Mouse (Mus musculus): ENCODE measurements around the gene Ccl26.
"Not testable (repeated sequence)": the region's sequence is repeated elsewhere in the genome, so short reads cannot be mapped to it uniquely, and the experiment has no call there.

Gene Ccl26

GRCm38 (mm10) chr5:135563469-135563868 is at the start of gene Ccl26:
Ccl26 (minus strand) TSS chr5:135563569.
- DNase-seq (ENCODE audit: extremely low spot score) = no peak

- no peak for DNase-seq (ENCODE audit: extremely low spot score)
Measured at GRCm38 (mm10) chr5:135609794-135610193, 46.4 kb upstream of the Ccl26 start.

- no peak for DNase-seq (ENCODE audit: extremely low spot score)
Measured at GRCm38 (mm10) chr5:135607581-135607980, 44.2 kb upstream of the Ccl26 start.

- DNase-seq (ENCODE audit: extremely low spot score) = not testable (repeated sequence)
Measured at GRCm38 (mm10) chr5:135606717-135607116, 43.3 kb upstream of the Ccl26 start.

DNA sequence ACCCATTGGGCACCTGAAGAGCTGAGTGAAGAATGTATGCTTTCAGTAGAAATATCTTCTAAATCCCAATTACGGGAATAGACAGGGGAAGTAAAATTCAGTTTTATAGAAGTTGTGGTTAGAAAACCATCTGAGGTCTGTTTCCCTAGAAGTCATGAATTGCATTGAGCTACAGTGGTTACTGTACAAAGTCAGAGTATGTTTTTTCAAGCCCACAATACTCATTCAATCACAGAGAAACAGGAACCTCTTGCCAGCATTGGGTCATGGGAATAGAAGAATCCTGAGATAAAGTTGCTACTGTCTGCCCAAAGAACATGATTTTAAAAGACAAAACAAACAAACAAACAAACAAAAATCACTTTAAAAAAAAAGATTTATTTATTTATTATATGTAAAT is 41.3 kb upstream of the Ccl26 start:
- DNase-seq (ENCODE audit: extremely low spot score) = not testable (repeated sequence)

- DNase-seq (ENCODE audit: extremely low spot score) = no peak
Measured at GRCm38 (mm10) chr5:135589996-135590784, 26.8 kb upstream of the Ccl26 start.

DNA sequence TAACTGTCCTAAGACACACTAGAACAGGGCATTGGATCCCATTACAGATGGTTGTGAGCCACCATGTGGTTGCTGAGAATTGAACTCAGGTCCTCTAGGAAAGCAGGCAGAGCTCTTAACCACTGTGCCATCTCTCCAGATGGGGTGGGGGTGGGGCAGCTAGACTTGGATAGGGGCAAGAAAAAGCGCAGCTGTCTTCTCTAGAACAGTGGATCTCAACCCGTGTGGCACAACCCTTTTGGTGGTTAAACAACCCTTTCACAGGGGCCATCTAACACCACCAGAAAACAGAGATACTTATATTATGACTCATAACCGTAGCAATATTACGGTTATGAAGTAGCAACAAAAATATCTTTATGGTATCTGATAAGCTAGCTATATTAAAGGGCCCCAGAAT is 24.4 kb upstream of the Ccl26 start:
- no peak for DNase-seq (ENCODE audit: extremely low spot score)

GRCm38 (mm10) chr5:135585691-135586090 is 22.3 kb upstream of the Ccl26 start:
- no peak for DNase-seq (ENCODE audit: extremely low spot score)

- DNase-seq (ENCODE audit: extremely low spot score) = no peak
Measured at GRCm38 (mm10) chr5:135582330-135582729, 19.0 kb upstream of the Ccl26 start.

DNA sequence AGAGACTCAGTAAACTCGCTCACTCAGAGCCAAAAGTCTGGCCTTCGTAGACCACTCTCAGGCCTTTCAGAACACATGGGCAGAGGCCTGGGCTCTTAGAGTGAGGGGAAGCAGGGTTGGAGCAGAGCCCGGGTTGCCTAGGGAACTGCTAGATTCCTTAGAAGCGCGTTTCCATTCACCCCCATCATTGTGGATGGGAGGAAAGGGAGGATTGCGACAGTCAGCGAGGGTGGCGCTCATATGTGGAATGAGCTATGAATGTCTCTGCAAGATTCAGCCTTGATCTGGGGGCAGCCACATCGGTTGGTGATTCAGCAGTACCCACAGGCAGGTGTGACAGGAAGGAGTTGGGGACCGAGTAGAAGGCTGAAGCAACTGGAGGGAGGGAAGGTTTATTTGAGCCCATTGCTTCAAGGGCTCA is 16.0 kb upstream of the Ccl26 start:
- no peak for DNase-seq (ENCODE audit: extremely low spot score)

DNA sequence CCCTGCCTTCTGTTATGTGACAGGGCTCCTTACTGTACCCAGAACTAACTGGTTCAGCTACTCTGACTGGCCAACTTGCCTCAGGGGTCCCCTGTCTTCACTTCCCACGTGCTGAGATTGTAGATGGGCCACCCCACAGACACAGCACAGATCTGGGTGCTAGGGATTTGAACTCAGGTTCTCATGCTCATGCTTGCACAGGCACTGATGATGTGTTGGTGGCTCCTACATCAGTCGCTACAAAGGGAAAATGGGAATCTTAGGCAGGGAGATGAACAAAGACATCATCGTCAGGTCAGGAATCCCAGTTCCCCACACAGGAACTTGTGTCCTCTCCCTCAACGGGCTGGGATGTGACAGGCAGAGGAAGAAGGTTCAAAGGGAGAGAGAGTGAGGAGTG is 12.7 kb upstream of the Ccl26 start:
- no peak for DNase-seq (ENCODE audit: extremely low spot score)

- no peak for DNase-seq (ENCODE audit: extremely low spot score)
Measured at GRCm38 (mm10) chr5:135573006-135573405, 9.6 kb upstream of the Ccl26 start, which contains the start of gene Ccl24. Ccl24 (minus strand) TSS chr5:135573049.

DNA sequence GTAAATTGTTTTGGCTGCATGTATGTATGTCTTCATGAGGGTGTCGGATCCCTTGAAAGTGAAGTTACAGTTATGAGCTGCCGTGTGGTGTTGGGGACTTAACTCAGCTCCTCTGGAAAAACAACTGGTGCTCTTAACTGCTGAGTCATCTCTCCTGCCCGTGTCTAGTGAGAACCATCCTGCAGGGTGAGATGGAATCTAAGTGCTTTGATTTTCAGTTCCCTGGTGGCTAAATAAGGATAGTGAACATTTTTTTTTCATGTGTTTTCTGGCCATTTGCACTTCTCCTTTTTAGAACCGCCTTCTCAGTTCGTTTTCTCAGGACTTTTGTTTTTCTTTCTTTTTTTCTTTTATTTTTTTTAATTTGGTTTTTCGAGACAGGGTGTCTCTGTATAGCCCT is 5.3 kb upstream of the Ccl26 start:
- DNase-seq (ENCODE audit: extremely low spot score) = no peak

DNA sequence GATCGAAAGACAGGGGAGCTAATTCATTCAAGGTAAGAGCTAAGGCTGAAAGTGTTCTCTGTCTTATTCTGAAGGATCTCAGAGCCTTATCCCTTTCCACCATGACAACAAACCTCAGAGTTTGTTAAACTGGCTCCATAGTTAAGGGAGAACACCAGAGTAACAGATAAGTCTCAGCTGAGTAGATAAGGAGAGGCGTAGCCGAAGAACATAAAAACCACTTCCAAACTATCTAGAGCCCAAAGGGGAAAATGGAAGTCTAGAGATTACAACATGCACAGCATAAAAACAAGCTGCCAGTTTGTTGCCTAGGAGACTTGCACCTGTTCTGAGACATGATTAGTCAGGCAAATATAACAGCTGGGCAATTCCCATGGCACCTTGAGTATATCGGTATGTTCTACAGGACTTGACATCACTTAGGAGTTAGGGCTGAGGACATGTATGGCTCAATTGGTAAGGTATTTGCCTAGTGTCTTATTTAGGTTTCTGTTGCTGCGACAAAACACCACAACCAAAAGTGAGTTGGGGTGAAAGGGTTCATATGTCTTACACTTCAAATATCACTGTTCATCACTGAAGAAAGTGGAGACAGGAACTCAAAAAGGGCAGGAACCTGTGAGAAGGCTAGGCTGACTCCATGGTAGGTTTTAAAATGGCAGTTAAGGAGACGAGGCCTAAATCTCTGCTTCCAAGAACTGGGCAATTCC is 4.3 kb upstream of the Ccl26 start:
- no peak for DNase-seq (ENCODE audit: extremely low spot score)

- no peak for DNase-seq (ENCODE audit: extremely low spot score)
Measured at GRCm38 (mm10) chr5:135557671-135558070, 5.7 kb downstream of the Ccl26 start.

GRCm38 (mm10) chr5:135557051-135557450 is 6.3 kb downstream of the Ccl26 start:
- peak; percentile 4 for DNase-seq (ENCODE audit: extremely low spot score)

DNA sequence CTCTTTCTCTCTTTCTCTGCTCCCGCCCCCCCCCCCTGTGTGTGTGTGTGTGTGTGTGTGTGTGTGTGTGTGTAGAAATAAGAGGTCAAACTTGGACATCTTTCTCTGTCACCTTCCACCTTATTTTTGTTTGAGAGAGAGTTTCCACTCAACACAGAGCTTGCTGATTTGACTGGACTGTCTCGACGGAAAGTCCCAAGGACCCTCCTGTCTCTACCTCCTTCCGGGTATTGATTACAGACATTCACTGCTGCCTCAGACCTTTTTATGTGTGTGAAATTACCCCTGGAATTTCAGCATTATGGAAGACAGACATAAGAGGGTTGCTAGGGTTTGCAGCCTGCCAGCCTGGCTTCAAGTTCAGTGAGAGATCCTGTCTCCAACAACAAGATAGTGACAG is 7.1 kb downstream of the Ccl26 start:
- DNase-seq (ENCODE audit: extremely low spot score) = no peak

GRCm38 (mm10) chr5:135551591-135551990 is 11.8 kb downstream of the Ccl26 start:
- no peak for DNase-seq (ENCODE audit: extremely low spot score)

DNA sequence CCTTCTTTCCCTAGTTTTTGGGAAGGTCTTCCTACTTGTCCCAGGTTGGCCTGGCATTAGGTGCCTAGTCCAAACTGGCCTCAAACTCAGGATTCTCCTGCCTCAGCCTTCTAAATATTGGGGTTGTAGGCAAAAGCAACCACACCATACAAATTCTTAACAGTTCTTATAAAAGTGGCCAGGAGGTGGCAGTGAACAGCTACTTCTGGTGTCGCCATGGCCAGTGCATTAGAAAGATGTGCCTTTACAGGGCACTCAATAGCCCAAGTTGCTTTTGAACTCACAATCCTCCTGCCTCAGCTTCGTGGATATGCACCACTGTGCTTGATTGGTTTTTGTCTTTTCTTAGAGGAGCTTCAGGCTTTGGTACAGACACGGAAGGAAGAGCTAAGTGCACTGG is 12.5 kb downstream of the Ccl26 start:
- DNase-seq (ENCODE audit: extremely low spot score) = peak; percentile 11

DNA sequence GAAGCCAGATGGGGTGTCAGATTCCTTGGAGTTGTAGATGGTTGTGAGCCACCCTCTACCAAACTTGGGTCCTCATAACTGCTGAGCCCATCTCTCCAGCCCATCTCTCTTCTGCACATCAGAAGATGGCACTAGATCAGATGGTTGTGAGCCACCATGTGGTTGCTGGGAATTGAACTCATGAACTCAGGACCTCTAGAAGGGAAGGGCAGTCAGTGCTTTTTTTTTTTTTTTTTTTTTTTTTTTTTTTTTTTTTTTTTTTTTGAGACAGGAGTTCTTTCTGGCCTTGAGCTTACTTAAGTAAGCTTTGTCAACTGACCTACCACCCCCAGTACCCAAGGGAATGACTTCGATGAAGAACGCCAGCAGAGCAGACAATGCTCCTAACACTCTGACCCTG is 15.4 kb downstream of the Ccl26 start:
- DNase-seq (ENCODE audit: extremely low spot score) = no peak

DNA sequence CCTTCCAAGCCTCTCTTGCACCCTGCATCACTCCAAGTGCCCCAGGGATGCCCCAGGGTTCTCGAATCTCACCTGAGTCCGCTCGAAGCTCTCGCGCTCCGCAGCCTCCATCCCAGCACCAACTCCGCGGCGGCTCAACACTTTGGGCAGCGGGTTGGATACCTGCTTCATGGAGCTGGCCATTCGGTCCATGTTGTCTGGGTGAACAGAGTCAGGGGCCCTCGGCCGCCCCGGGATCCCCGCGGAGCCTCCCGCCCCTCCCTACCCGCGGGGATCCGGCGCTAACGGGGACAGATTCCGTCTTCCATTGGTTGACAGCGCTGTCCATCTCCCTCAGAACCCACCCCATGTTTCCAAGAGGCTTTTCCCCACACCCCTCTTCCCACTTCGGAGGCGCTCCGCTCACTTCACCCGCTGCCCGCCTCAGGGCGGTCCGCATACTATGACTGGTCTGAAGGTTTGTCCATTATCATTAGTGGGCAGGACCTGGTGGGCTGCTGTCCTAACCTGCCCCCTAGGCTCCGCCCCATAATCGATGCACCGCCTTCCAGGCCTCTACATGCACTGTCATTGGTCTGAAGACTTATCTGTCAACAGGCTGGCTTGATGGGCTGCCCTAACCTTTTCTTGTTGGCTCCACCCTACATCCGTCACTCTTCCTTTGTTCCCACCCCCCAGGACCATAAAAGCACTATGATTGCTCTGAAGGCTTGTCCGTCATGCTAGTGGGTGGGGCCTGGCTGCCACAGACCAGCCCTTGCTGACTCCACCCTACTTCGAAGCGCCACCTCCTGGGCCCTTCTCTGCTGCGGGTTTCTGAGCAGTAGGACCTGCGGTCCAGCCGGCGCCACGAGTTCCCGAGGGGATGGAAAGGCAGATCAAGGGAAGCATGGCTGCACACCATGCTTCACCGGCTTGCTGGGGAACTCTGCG is 18.2 kb downstream of the Ccl26 start, which contains the start of gene Hip1:
Gene Hip1 (minus strand): TSS at position 256 of the 933 bp plus-strand sequence.
- DNase-seq (ENCODE audit: extremely low spot score) = peak; percentile 99

GRCm38 (mm10) chr5:135544032-135544558 is 19.3 kb downstream of the Ccl26 start:
- peak; percentile 26 for DNase-seq (ENCODE audit: extremely low spot score)
